ENCODE assay signal across 9 mouse cellular contexts in genomic region chr7:144415795-144416194, GRCm38 (mm10). TPM values are rescaled to one million over a fixed set of nuclear protein-coding genes. Genes with fewer than 3 reads are reported as not detected.
DNase-seq lines count a peak whose midpoint lies in the region; ATAC-seq and TF ChIP-seq lines count a peak whose summit lies in the region.
"Had no signal": no experiment of that assay in that cellular context is flagged by ENCODE, and none has a peak within 500 bp of the region (broad histone marks: within the 10 kb centered on the region; RNA-seq: fewer than 3 reads in every experiment).

No protein-coding gene starts in this region.

- TF ChIP-seq CTCF in liver, postnatal 0 days (IDR thresholded peaks at IDR 0.05; ENCODE audit: low read depth) = peak; percentile 30; the same call in 1 of the 2 replicates

- peak; percentile 38; the same call in 1 of the 2 replicates for ATAC-seq in liver, embryonic 12.5 days
- peak; percentile 44; the same call in 1 of the 2 replicates for ATAC-seq in liver, postnatal 0 days
- ATAC-seq in neural tube, embryonic 15.5 days (ENCODE audit: low FRiP score) = no peak

- no peak overlapping the region for H3K27ac ChIP-seq in liver, embryonic 12.5 days
- no peak overlapping the region for H3K27ac ChIP-seq in liver, postnatal 0 days (ENCODE audit: low read depth)
- H3K27ac ChIP-seq in neural tube, embryonic 15.5 days (replicated peaks) = no peak overlapping the region

- WGBS in liver, embryonic 12.5 days (ENCODE audit: insufficient replicate concordance) = 54% methylated on average over 4 of the region's 4 CpGs
- WGBS in liver, postnatal 0 days (ENCODE audit: insufficient replicate concordance) = 60% methylated on average over 4 of the region's 4 CpGs
- 83% methylated on average over 4 of the region's 4 CpGs for WGBS in neural tube, embryonic 15.5 days

- H3K4me2 ChIP-seq in liver, embryonic 12.5 days = no peak overlapping the region
- H3K4me2 ChIP-seq in liver, postnatal 0 days (ENCODE audit: low read depth, low read length) = no peak overlapping the region
- H3K4me2 ChIP-seq in neural tube, embryonic 15.5 days = no peak overlapping the region

- TF ChIP-seq EP300 in liver, postnatal 0 days (IDR thresholded peaks at IDR 0.05; ENCODE audit: low read depth) = no peak

- no peak overlapping the region for H3K9ac ChIP-seq in liver, embryonic 12.5 days
- H3K9ac ChIP-seq in liver, postnatal 0 days (replicated peaks) = no peak overlapping the region
- H3K9ac ChIP-seq in neural tube, embryonic 15.5 days (replicated peaks) = no peak overlapping the region

- DNase-seq in cerebellum, postnatal 25 days = peak; percentile 18 to 42
- DNase-seq in cerebellum, postnatal 36 days = no peak
- DNase-seq in liver = no peak
- DNase-seq in WW6 (ENCODE audit: low read depth, low spot score) = peak; percentile 28
- no peak for DNase-seq in liver, postnatal 0 days
- no peak for DNase-seq in natural killer cell, adult 2 months (ENCODE audit: low spot score in 2 of 2)
- DNase-seq: spleen, adult 18-20 months had no signal

- H3K27me3 ChIP-seq in liver, embryonic 12.5 days (replicated peaks) = peaks cover 62% of the 10 kb centered on the region
- no peaks in the 10 kb centered on the region for H3K27me3 ChIP-seq in liver, postnatal 0 days (ENCODE audit: insufficient read depth, low read length)
- no peaks in the 10 kb centered on the region for H3K27me3 ChIP-seq in neural tube, embryonic 15.5 days (replicated peaks)

- no peak overlapping the region for H3K4me3 ChIP-seq in liver, embryonic 12.5 days
- H3K4me3 ChIP-seq in liver, postnatal 0 days (ENCODE audit: low read depth, low read length) = no peak overlapping the region
- H3K4me3 ChIP-seq in neural tube, embryonic 15.5 days (replicated peaks) = no peak overlapping the region

- peaks cover 7% of the 10 kb centered on the region; the same call in 1 of the 2 replicates for H3K4me1 ChIP-seq in liver, embryonic 12.5 days
- no peaks in the 10 kb centered on the region for H3K4me1 ChIP-seq in liver, postnatal 0 days (ENCODE audit: insufficient read depth)
- peaks cover 46% of the 10 kb centered on the region for H3K4me1 ChIP-seq in neural tube, embryonic 15.5 days

- H3K36me3 ChIP-seq in liver, embryonic 12.5 days = no peaks in the 10 kb centered on the region
- no peaks in the 10 kb centered on the region for H3K36me3 ChIP-seq in liver, postnatal 0 days (replicated peaks; ENCODE audit: insufficient read depth, low read length)
- peaks cover 7% of the 10 kb centered on the region; the same call in 1 of the 2 replicates for H3K36me3 ChIP-seq in neural tube, embryonic 15.5 days

- no peaks in the 10 kb centered on the region for H3K9me3 ChIP-seq in liver, embryonic 12.5 days (replicated peaks)
- no peaks in the 10 kb centered on the region for H3K9me3 ChIP-seq in liver, postnatal 0 days (ENCODE audit: low read length)
- no peaks in the 10 kb centered on the region for H3K9me3 ChIP-seq in neural tube, embryonic 15.5 days (replicated peaks)

RNA-seq across cellular contexts. Expression of gene Cttn, which starts 55.0 kb away (rescaled TPM):
- polyA plus RNA-seq in liver, embryonic 12.5 days (2016; fragmentation: Nextera tagmentation; extraction: Ambion mirVana) = 61.7 and 65.3 TPM in 2 replicates
- polyA plus RNA-seq in liver, postnatal 0 days (2015; fragmentation: Nextera tagmentation; extraction: Ambion mirVana) = 24.8 and 29.0 TPM in 2 replicates
- 144 and 151 TPM in 2 replicates for polyA plus RNA-seq in neural tube, embryonic 15.5 days (2015; fragmentation: Nextera tagmentation; extraction: Ambion mirVana)

Comparison
In these comparisons a context has a peak if more than half of its experiments do, and no peak if none do; other contexts are left out.
1. DNase-seq: peak in cerebellum, postnatal 25 days (2 of 2) and WW6 (single experiment); none in cerebellum, postnatal 36 days (0 of 2), liver (single experiment), liver, postnatal 0 days (single experiment) and natural killer cell, adult 2 months (0 of 2).